Mouse (Mus musculus) heart, adult 18-20 months (tissue): ENCODE results near the gene Lmo3. TPM values are rescaled to one million over a fixed set of nuclear protein-coding genes. Genes with fewer than 3 reads are reported as not detected.
A peak's percentile ranks its signal among the peaks of the same experiment; 100 is the strongest.

ENCODE experiments used
- DNase-seq, 2 experiments: peaks; one replicate each; pipeline ENCODE4 v3.0.0; 2021 to 2022; ENCODE audit warnings: mixed read lengths in 1 of 2
- long read RNA-seq, 2 experiments: library from polyadenylated mRNA; stranded (forward); transcript quantifications; one replicate each; pipeline ENCODE4 v2.0.0; 2021
- total RNA-seq, 2 experiments: library from RNA; stranded (reverse); gene quantifications; 2 replicates each; pipeline ENCODE4 v1.2.3; 2021

Gene Lmo3
- not detected for total RNA-seq
- long read RNA-seq, experiment 1, result 0 reads
- long read RNA-seq, experiment 2, partial matches to known transcripts, result 0 of 1 reads
- long read RNA-seq, experiment 2, other reads (novel, unspliced or antisense), result 1 of 1 reads

- no peak for DNase-seq
Measured at GRCm38 (mm10) chr6:138581734-138582505, at the start of gene Lmo3. TSS of gene Lmo3 (minus strand) at chr6:138581968.

- DNase-seq, result no peak
Measured at GRCm38 (mm10) chr6:138620786-138621185, 39.0 kb upstream of the Lmo3 start.

- DNase-seq, result no peak
Measured at GRCm38 (mm10) chr6:138618396-138618795, 36.6 kb upstream of the Lmo3 start.

- DNase-seq, result no peak
Measured at GRCm38 (mm10) chr6:138597016-138597415, 15.2 kb upstream of the Lmo3 start.

- DNase-seq, result no peak
Measured at GRCm38 (mm10) chr6:138595991-138596698, 14.4 kb upstream of the Lmo3 start.

- DNase-seq, result peak in 1 of 2 experiments; percentile 4
Measured at GRCm38 (mm10) chr6:138583314-138583713, 1.5 kb upstream of the Lmo3 start.

GRCm38 (mm10) chr6:138582506-138583000 lies 785 bp upstream of the Lmo3 start:
- DNase-seq, result no peak

GRCm38 (mm10) chr6:138580491-138581076 lies 1.2 kb downstream of the Lmo3 start:
- no peak for DNase-seq

- DNase-seq, result no peak
Measured at GRCm38 (mm10) chr6:138563416-138563815, 18.4 kb downstream of the Lmo3 start.

GRCm38 (mm10) chr6:138552144-138552543 lies 29.6 kb downstream of the Lmo3 start:
- no peak for DNase-seq

- DNase-seq, result no peak
Measured at GRCm38 (mm10) chr6:138534879-138535278, 46.9 kb downstream of the Lmo3 start.

GRCm38 (mm10) chr6:138506642-138507041 lies 75.1 kb downstream of the Lmo3 start:
- no peak for DNase-seq

- DNase-seq, result no peak
Measured at GRCm38 (mm10) chr6:138503946-138504345, 77.8 kb downstream of the Lmo3 start.

GRCm38 (mm10) chr6:138482834-138483233 lies 98.9 kb downstream of the Lmo3 start:
- no peak for DNase-seq

- peak; percentile 25 to 73 for DNase-seq
Measured at GRCm38 (mm10) chr6:138477611-138478010, 104.2 kb downstream of the Lmo3 start.

GRCm38 (mm10) chr6:138469204-138469603 lies 112.6 kb downstream of the Lmo3 start:
- no peak for DNase-seq

GRCm38 (mm10) chr6:138444515-138445048 lies 137.2 kb downstream of the Lmo3 start:
- DNase-seq, result no peak

GRCm38 (mm10) chr6:138437351-138437750 lies 144.4 kb downstream of the Lmo3 start:
- DNase-seq, result no peak

GRCm38 (mm10) chr6:138436813-138437212 lies 145.0 kb downstream of the Lmo3 start:
- no peak for DNase-seq

- DNase-seq, result no peak
Measured at GRCm38 (mm10) chr6:138427394-138427793, 154.4 kb downstream of the Lmo3 start.

- no peak for DNase-seq
Measured at GRCm38 (mm10) chr6:138426894-138427293, 154.9 kb downstream of the Lmo3 start.

- DNase-seq, result no peak
Measured at GRCm38 (mm10) chr6:138424514-138425225, 157.1 kb downstream of the Lmo3 start.
